Mouse (Mus musculus): ENCODE results near the gene Irak1. TPM values are rescaled to one million over a fixed set of nuclear protein-coding genes. Genes with fewer than 3 reads are reported as not detected.

Irak1 gene
- polyA plus RNA-seq, 1 experiment from 2014 or later, result 61.0 TPM

- Histone ChIP-seq H3K9ac (ENCODE audit: low read depth, low read length) (no peak overlapping the region), H3K4me2 (peak overlapping the region; percentile 22), H3K27me3 (replicated peaks; ENCODE audit: control insufficient read depth, insufficient read depth, low read length) (peaks cover 9% of the 10 kb centered on the region), H3K27ac (ENCODE audit: low read depth, low read length) (peak overlapping the region; percentile 84), H3K4me1 (replicated peaks; ENCODE audit: control insufficient read depth, insufficient read depth, low read length) (peaks cover 6% of the 10 kb centered on the region), H3K36me3 (ENCODE audit: control insufficient read depth, insufficient read depth, low read length) (no peaks in the 10 kb centered on the region), H3K4me3 (ENCODE audit: low read depth, low read length) (no peak overlapping the region), H3K9me3 (ENCODE audit: control insufficient read depth, low read length) (no peaks in the 10 kb centered on the region)
- no peak for DNase-seq (ENCODE audit: low spot score)
- ATAC-seq (replicated peaks; ENCODE audit: low FRiP score), result 0 out of 2 replicates have a peak, but pooled peaks have one; percentile 24
Observed at GRCm38 (mm10) chrX:73970781-73971180, 52.9 kb downstream of the Irak1 start.

- peaks cover 9% of the 10 kb centered on the region for H3K27me3 ChIP-seq (replicated peaks; ENCODE audit: control insufficient read depth, insufficient read depth, low read length)
- WGBS, result 49% methylated on average over 2 of the region's 2 CpGs
- no peak for DNase-seq (ENCODE audit: low spot score)
- no peaks in the 10 kb centered on the region for H3K36me3 ChIP-seq (ENCODE audit: control insufficient read depth, insufficient read depth, low read length)
- peak overlapping the region; percentile 41 for H3K4me2 ChIP-seq
- H3K4me1 ChIP-seq (replicated peaks; ENCODE audit: control insufficient read depth, insufficient read depth, low read length), result peaks cover 6% of the 10 kb centered on the region
- peak; percentile 53 for ATAC-seq (replicated peaks; ENCODE audit: low FRiP score)
- H3K9me3 ChIP-seq (ENCODE audit: control insufficient read depth, low read length), result no peaks in the 10 kb centered on the region
- peak overlapping the region; percentile 84 for H3K27ac ChIP-seq (ENCODE audit: low read depth, low read length)
- no peak overlapping the region for H3K4me3 ChIP-seq (ENCODE audit: low read depth, low read length)
- no peak overlapping the region for H3K9ac ChIP-seq (ENCODE audit: low read depth, low read length)
Observed at GRCm38 (mm10) chrX:73969729-73970128, 54.0 kb downstream of the Irak1 start.

- WGBS, result 52% methylated on average over 1 of the region's 1 CpGs
- Histone ChIP-seq H3K4me2 (peak overlapping the region; percentile 41), H3K9ac (ENCODE audit: low read depth, low read length) (no peak overlapping the region), H3K4me1 (replicated peaks; ENCODE audit: control insufficient read depth, insufficient read depth, low read length) (peaks cover 10% of the 10 kb centered on the region), H3K36me3 (ENCODE audit: control insufficient read depth, insufficient read depth, low read length) (no peaks in the 10 kb centered on the region), H3K27me3 (replicated peaks; ENCODE audit: control insufficient read depth, insufficient read depth, low read length) (peaks cover 9% of the 10 kb centered on the region), H3K9me3 (ENCODE audit: control insufficient read depth, low read length) (no peaks in the 10 kb centered on the region), H3K27ac (ENCODE audit: low read depth, low read length) (peak overlapping the region; percentile 84), H3K4me3 (ENCODE audit: low read depth, low read length) (no peak overlapping the region)
- no peak; the same call in 1 of the 2 replicates for ATAC-seq (replicated peaks; ENCODE audit: low FRiP score)
- DNase-seq (ENCODE audit: low spot score), result no peak
Observed at GRCm38 (mm10) chrX:73969167-73969566, 54.6 kb downstream of the Irak1 start.

- DNase-seq (ENCODE audit: low spot score) (peak; percentile 87), ATAC-seq (replicated peaks; ENCODE audit: low FRiP score) (peak; percentile 73)
- Histone ChIP-seq H3K4me3 (ENCODE audit: low read depth, low read length) (peak overlapping the region; percentile 79), H3K36me3 (ENCODE audit: control insufficient read depth, insufficient read depth, low read length) (peaks cover under 1% of the 10 kb centered on the region; the same call in 1 of the 2 replicates), H3K9me3 (ENCODE audit: control insufficient read depth, low read length) (no peaks in the 10 kb centered on the region), H3K27me3 (replicated peaks; ENCODE audit: control insufficient read depth, insufficient read depth, low read length) (peaks cover 9% of the 10 kb centered on the region), H3K4me1 (replicated peaks; ENCODE audit: control insufficient read depth, insufficient read depth, low read length) (peaks cover 18% of the 10 kb centered on the region), H3K27ac (ENCODE audit: low read depth, low read length) (peak overlapping the region; percentile 98), H3K9ac (ENCODE audit: low read depth, low read length) (peak overlapping the region; percentile 86), H3K4me2 (peak overlapping the region; percentile 56)
- 10% methylated on average over 55 of the region's 60 CpGs for WGBS
Observed at GRCm38 (mm10) chrX:73967177-73968075, 56.3 kb downstream of the Irak1 start.

GRCm38 (mm10) chrX:73966248-73967176 lies 57.2 kb downstream of the Irak1 start, which contains the start of gene Hcfc1:
Gene Hcfc1, minus strand, starts transcription at chrX:73966357.
- Histone ChIP-seq H3K9ac (ENCODE audit: low read depth, low read length) (peak within 1 kb of the TSS; percentile 86), H3K4me3 (ENCODE audit: low read depth, low read length) (peak within 1 kb of the TSS; percentile 79), H3K27ac (ENCODE audit: low read depth, low read length) (peak within 1 kb of the TSS; percentile 98), H3K36me3 (ENCODE audit: control insufficient read depth, insufficient read depth, low read length) (peaks cover 3% of the 10 kb centered on the region; the same call in 1 of the 2 replicates), H3K4me1 (replicated peaks; ENCODE audit: control insufficient read depth, insufficient read depth, low read length) (peaks cover 18% of the 10 kb centered on the region), H3K4me2 (peak within 1 kb of the TSS; percentile 87), H3K9me3 (ENCODE audit: control insufficient read depth, low read length) (no peaks in the 10 kb centered on the region), H3K27me3 (replicated peaks; ENCODE audit: control insufficient read depth, insufficient read depth, low read length) (peaks cover 9% of the 10 kb centered on the region)
- DNase-seq (ENCODE audit: low spot score), result peak; percentile 82
- WGBS, result 12% methylated on average over 56 of the region's 58 CpGs
- ATAC-seq (replicated peaks; ENCODE audit: low FRiP score), result peak; percentile 56

- peak overlapping the region; percentile 87 for H3K4me2 ChIP-seq
- H3K4me1 ChIP-seq (replicated peaks; ENCODE audit: control insufficient read depth, insufficient read depth, low read length), result peaks cover 18% of the 10 kb centered on the region
- H3K27me3 ChIP-seq (replicated peaks; ENCODE audit: control insufficient read depth, insufficient read depth, low read length), result peaks cover 9% of the 10 kb centered on the region
- no peaks in the 10 kb centered on the region for H3K9me3 ChIP-seq (ENCODE audit: control insufficient read depth, low read length)
- peaks cover 3% of the 10 kb centered on the region; the same call in 1 of the 2 replicates for H3K36me3 ChIP-seq (ENCODE audit: control insufficient read depth, insufficient read depth, low read length)
- peak overlapping the region; percentile 98 for H3K27ac ChIP-seq (ENCODE audit: low read depth, low read length)
- ATAC-seq (replicated peaks; ENCODE audit: low FRiP score) (no peak), DNase-seq (ENCODE audit: low spot score) (no peak)
- peak overlapping the region; percentile 86 for H3K9ac ChIP-seq (ENCODE audit: low read depth, low read length)
- 13% methylated on average over 20 of the region's 20 CpGs for WGBS
- H3K4me3 ChIP-seq (ENCODE audit: low read depth, low read length), result peak overlapping the region; percentile 79
Observed at GRCm38 (mm10) chrX:73965307-73965706, 58.4 kb downstream of the Irak1 start.

- H3K9me3 ChIP-seq (ENCODE audit: control insufficient read depth, low read length), result no peaks in the 10 kb centered on the region
- DNase-seq (ENCODE audit: low spot score) (no peak), ATAC-seq (replicated peaks; ENCODE audit: low FRiP score) (0 out of 2 replicates have a peak, but pooled peaks have one; percentile 27)
- peaks cover 18% of the 10 kb centered on the region for H3K4me1 ChIP-seq (replicated peaks; ENCODE audit: control insufficient read depth, insufficient read depth, low read length)
- peak overlapping the region; percentile 98; the same call in 1 of the 2 replicates for H3K27ac ChIP-seq (ENCODE audit: low read depth, low read length)
- H3K27me3 ChIP-seq (replicated peaks; ENCODE audit: control insufficient read depth, insufficient read depth, low read length), result peaks cover 9% of the 10 kb centered on the region
- WGBS, result 16% methylated on average over 3 of the region's 3 CpGs
- peaks cover 6% of the 10 kb centered on the region; the same call in 1 of the 2 replicates for H3K36me3 ChIP-seq (ENCODE audit: control insufficient read depth, insufficient read depth, low read length)
- H3K9ac ChIP-seq (ENCODE audit: low read depth, low read length), result peak overlapping the region; percentile 86
- peak overlapping the region; percentile 87 for H3K4me2 ChIP-seq
- peak overlapping the region; percentile 79 for H3K4me3 ChIP-seq (ENCODE audit: low read depth, low read length)
Observed at GRCm38 (mm10) chrX:73964363-73964762, 59.4 kb downstream of the Irak1 start.
